Mouse (Mus musculus) splenic B cell, adult 2 months (primary cell): Measurements from ENCODE around the gene Asic1.

Experiments
- DNase-seq: peaks from one replicate; pipeline ENCODE4 v3.0.0-alpha.2; 2011; ENCODE audit warnings: low read depth, low spot score
- H3K27me3 ChIP-seq: 2 replicates; pipeline ENCODE4 v1.6.1; 2012; ENCODE audit warnings: mild to moderate bottlenecking, low read length, moderate library complexity, mixed read lengths; ENCODE audit not compliant: control insufficient read depth, poor library complexity, insufficient read depth, severe bottlenecking
- H3K36me3 ChIP-seq: 2 replicates; pipeline ENCODE4 v1.6.1; 2012; ENCODE audit warnings: mild to moderate bottlenecking, low read length, moderate library complexity, mixed read lengths; ENCODE audit not compliant: control insufficient read depth, poor library complexity, insufficient read depth, severe bottlenecking

Gene Asic1

DNA sequence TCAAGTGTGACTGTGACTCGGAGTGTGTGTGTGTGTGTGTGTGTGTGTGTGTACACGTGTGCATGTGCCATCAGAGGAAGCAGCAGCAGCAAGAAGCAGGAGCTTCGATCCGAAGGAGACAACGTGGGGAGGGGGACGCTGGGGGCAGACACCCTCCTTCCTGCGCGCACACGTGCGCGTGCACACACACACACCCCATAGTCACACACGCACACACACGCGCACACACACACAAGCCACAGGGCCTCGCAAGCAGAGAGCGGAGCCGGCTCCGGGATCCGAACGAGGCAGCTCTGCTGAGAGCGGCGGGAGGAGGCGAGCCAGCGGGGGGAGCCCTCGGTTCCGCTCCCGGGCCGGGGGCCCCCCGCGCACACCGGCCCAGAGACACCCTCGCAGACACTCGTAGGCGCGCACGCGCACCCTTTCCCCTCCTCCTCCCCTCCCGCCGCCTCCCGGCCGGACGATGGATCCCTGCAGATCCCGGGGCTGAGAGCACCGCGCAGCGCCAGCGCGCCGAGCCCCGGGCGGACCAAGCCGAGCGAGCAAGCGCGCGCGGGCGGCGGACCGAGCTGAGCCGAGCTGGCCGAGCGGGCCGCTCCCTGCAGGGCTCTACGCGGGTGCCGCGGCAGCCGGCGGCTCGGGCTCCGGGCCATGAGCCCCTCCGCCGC, at the start of gene Asic1:
Gene Asic1, plus strand, starts transcription at position 215 of the 668 bp plus-strand sequence.
- peak; percentile 29 for DNase-seq
- Histone ChIP-seq H3K27me3 (no peaks in the 10 kb centered on the region; the same call in 1 of the 2 replicates), H3K36me3 (no peaks in the 10 kb centered on the region)

DNA sequence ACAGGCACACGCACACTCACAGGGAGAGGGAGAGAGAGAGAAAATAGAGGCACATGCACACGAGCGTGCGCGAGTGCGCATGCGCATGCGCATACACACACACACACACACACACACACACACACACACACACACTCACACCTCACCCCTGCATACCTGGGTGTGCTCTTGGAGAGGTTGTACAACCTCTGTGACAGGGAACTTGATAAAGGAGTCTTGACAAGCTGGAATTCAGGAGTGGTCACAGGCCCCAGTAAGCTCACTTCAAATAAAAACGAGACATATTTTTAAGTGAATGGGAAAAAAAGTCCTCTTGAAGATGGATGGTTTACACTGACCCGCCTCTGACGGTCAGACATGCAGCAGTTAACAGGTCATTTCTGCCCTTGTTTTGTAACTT, 48.1 kb upstream of the Asic1 start:
- H3K27me3 ChIP-seq, result no peaks in the 10 kb centered on the region
- H3K36me3 ChIP-seq, result 0 out of 2 replicates have a peak, but pooled peaks cover 2% of the 10 kb centered on the region
- DNase-seq, result no peak

DNA sequence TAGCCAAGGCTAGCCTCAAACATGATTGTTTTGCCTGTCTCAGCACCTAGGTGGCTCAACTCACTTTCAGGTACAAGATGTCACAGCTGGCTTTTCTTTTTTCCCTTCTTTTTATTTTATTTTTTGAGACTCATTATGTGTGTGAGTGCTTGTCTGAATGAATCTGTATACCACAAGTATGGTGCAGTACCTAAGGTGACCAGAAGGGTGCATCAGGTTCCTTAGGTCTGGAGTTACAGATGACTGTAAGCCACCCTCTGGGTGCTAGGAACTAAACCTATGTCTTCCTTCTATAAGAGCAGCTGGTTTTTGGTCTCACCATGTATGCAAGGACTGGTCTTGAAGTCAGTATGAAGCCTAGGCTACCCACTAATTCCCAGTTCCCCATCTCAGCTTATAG, 38.5 kb upstream of the Asic1 start:
- Histone ChIP-seq H3K36me3 (no peaks in the 10 kb centered on the region; the same call in 1 of the 2 replicates), H3K27me3 (no peaks in the 10 kb centered on the region)
- peak; percentile 42 for DNase-seq

DNA sequence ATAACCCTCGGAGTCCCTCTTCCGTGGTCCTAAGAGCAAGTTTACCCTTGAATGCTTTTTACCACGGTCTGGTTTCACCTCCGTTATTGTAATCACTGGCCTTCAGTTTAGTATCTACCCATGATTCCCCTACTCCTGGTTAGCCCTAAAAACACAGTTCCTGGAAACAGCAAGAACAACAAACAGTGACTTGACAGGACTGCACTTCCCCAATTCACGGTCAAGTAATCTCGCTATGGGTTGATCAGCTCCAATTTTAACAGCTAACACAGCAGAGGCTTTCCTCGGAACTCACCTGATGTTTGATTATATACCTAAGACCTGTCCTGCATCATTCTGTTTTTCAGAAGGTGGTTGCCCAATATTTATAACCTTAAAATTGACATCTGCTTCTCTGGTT, 35.5 kb upstream of the Asic1 start:
- Histone ChIP-seq H3K36me3 (no peaks in the 10 kb centered on the region; the same call in 1 of the 2 replicates), H3K27me3 (no peaks in the 10 kb centered on the region)
- DNase-seq, result no peak

DNA sequence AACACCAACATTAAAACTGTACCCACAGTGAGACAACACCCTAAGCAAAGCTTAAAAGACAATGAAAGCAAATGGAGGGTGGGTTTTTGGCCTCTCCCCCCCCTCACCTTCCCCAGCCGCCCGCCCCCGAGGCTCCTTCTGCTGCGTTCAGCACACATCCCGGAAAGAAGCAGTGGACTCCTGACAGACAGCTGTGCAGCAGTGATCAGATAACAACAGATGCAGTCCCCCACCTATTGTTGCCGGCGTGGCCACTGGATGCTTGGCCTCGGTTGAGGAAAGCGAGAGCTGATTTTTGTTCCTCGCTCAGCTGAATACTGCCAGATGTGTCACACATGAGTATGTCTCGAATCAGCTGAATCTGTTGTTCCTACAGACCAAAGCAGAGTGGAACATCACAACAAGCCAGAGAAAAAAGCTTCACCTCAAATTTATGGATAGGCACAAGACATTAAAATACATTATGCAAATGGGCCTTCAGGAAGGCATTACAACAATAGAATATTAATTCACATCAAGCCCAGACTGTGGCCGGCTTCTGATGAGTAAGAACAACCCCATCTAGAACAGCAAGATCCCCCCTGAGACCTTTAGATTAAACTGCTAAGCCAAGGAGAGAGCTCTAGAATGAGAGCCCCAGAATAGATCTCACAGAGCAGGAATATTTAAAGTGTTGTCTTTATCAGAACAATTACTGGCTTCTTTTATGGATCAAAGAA, 32.6 kb upstream of the Asic1 start:
- DNase-seq, result no peak
- no peaks in the 10 kb centered on the region; the same call in 1 of the 2 replicates for H3K36me3 ChIP-seq
- no peaks in the 10 kb centered on the region for H3K27me3 ChIP-seq

DNA sequence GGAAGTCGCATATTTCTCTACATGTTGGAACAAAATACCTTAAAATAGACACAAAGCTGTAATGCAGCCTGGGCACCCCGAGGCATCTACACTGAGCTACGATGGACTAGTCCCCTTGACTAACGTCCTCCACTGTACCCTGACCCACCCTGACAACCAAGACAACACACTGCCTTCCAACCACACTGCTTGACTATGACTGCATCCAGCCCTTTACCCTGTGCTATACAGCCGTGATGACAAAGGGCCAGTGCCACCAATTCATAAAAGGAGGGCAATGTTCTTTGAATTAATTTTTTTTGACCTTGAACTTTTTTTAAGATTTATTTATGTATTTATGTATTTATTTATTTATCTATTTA, 32.1 kb upstream of the Asic1 start:
- DNase-seq, result no peak
- H3K36me3 ChIP-seq, result no peaks in the 10 kb centered on the region; the same call in 1 of the 2 replicates
- H3K27me3 ChIP-seq, result no peaks in the 10 kb centered on the region

DNA sequence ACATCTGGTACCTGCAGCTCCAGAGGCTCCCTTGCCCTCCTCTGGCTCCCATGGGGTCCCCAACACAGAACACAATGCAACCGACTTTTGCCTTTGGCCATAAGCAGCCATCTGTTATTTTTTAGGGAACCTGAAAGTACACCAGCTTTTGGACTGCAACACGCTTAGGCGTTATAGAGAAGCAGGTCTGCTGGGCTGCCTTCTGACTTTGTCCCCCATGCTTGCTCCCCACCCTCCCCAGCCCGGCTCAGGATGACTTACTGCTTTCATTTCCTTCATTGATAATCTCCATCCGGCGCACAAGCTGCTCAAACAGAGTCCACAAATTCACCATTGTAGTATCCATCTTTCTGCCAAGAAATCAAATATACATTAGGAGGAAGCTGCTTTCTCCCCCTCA, 27.5 kb upstream of the Asic1 start:
- no peak for DNase-seq
- Histone ChIP-seq H3K27me3 (no peaks in the 10 kb centered on the region), H3K36me3 (no peaks in the 10 kb centered on the region)

DNA sequence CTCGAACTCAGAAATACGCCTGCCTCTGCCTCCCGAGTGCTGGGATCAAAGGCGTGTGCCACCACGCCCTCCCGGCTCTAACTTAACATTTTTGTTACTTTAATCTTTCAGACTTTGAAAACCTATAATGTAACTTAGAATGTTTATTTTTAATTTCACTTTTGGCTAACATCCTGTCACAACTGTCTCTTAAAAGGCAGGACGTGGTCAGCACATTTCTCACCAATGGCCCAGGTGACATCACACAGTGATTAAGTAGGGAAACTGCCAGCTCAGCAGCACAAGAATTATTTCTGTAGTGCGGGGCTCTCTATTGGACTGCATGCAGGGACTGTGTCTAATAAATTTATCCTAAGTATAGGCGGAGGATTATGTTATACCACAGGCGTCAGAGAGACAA, 26.3 kb upstream of the Asic1 start:
- Histone ChIP-seq H3K36me3 (no peaks in the 10 kb centered on the region), H3K27me3 (no peaks in the 10 kb centered on the region)
- no peak for DNase-seq

DNA sequence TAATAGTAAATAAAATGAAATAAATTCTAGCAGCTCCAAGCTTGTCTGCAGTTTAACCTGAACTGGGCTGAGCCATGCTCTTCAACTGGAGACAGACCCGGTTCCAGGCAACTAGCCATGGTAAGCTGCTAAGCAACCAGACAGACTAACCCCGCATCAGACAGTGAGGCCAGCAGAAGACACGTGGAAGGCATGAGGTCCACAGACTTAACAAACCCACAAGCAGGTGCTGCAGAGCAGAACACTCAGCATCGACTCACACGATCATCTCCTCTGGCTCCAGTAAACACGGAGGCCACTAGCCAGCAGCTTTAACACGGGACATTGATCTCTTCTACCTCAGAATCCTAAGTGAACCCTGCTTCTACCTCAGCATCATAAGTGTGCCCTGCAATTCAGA, 25.4 kb upstream of the Asic1 start:
- Histone ChIP-seq H3K27me3 (no peaks in the 10 kb centered on the region), H3K36me3 (no peaks in the 10 kb centered on the region)
- DNase-seq, result peak; percentile 32

DNA sequence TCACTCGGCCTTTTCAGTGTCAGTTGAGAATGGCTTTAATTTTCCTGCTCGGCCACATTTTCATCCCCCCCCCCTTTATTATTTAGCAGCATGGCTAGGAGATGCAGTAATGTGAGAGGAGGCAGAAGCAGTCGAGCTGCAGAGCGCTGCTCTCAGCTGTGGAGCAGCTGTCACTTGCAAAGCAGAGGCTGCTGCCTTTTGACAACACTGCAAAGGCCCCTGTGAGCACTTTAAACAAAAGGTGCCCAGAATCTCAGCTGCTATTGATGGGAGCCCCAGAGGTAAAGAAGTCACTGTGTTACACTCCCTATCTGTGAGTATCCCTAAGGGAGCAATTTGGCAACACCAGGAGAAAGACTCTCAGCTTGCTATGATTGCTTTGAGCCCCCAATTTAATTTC, 21.8 kb upstream of the Asic1 start:
- no peak for DNase-seq
- Histone ChIP-seq H3K27me3 (no peaks in the 10 kb centered on the region), H3K36me3 (no peaks in the 10 kb centered on the region)

DNA sequence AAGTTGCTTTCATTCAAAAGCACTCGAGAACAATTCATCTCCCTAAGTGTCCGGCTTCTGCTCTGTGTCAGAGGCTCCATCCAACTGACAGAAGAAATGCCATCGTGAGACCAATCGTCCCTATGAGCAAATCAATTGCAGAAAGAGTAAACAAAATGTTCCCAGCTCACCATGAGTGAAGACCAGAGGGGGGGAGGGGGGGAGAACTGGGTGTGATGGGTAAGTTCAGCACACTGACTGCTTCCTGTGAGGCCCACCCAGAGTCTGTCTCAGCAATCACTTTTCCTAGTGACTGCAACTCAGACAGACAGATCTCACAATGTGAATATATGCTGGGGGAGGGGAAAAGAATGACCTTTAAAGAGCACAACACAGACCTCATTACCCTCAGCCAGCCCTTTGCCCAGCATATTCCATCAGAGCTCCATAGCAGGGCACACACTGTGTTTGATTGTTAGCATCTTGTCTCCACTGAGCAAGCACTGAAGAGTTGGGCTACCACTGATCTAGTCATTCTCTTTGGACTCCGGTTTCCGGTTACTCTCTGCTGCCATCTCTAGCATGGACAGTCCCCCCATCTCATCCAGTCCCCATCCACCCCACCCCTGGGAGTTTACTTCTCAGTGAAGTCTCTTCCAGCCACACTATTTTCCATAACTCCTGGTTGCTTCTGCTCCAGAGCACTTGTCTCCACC, 21.0 kb upstream of the Asic1 start:
- no peaks in the 10 kb centered on the region for H3K27me3 ChIP-seq
- no peak for DNase-seq
- H3K36me3 ChIP-seq, result no peaks in the 10 kb centered on the region

DNA sequence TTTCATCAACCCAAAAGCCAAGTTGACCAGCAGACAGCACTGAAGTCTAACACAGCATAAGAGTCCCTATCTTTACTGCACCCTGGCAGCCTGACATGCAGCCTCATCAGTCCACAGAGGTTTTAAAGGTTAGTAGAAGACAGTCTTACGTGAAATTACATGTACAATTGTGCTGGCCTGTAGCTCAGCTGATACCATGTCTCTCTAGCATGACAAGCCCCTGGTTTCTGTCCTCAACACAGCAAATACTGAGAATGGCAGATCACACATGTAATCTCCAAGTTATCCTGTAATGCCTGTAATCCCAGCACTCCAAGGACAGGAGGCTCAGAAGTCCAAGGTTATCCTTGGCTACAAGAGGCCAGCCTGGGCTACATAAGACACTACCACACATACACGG, 19.9 kb upstream of the Asic1 start:
- no peaks in the 10 kb centered on the region for H3K36me3 ChIP-seq
- no peaks in the 10 kb centered on the region for H3K27me3 ChIP-seq
- DNase-seq, result no peak

DNA sequence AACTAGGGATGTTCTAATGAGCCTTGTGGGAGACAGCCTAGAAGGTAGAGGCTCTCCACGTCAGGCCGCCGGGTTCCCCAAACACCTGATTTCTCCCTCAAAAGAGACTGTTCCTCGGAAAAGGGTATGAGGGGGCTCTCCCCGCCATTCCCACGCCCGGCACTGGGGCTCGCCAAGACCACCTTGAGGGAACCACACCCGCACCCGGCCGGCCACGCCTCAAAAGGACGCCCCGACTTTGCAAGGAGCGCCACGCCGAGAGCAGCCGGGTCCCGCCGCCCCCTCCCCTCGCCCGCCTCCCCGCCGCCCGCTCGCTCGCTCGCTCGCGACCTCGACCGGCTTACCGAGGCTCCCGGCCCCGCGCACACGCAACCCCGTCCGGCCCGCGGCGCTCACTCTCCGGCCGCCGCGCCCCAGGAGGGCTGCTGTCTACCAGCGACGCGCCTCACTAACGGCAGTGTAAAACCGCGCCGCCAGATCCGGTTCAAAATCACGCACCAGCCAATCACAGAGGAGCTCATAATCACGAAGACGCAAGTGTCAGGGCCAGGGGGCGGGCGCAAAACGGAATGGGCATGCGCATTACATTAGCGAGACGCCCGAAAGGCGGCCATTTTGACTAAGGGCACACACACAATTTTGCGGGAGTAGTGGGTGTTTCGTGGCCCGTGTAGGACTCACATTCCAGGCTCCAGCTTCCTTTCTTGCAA, 18.9 kb upstream of the Asic1 start, which contains the start of gene Racgap1:
Gene Racgap1, minus strand, starts transcription at position 494 of the 710 bp plus-strand sequence.
- peak; percentile 98 for DNase-seq
- Histone ChIP-seq H3K27me3 (no peaks in the 10 kb centered on the region), H3K36me3 (no peaks in the 10 kb centered on the region)

DNA sequence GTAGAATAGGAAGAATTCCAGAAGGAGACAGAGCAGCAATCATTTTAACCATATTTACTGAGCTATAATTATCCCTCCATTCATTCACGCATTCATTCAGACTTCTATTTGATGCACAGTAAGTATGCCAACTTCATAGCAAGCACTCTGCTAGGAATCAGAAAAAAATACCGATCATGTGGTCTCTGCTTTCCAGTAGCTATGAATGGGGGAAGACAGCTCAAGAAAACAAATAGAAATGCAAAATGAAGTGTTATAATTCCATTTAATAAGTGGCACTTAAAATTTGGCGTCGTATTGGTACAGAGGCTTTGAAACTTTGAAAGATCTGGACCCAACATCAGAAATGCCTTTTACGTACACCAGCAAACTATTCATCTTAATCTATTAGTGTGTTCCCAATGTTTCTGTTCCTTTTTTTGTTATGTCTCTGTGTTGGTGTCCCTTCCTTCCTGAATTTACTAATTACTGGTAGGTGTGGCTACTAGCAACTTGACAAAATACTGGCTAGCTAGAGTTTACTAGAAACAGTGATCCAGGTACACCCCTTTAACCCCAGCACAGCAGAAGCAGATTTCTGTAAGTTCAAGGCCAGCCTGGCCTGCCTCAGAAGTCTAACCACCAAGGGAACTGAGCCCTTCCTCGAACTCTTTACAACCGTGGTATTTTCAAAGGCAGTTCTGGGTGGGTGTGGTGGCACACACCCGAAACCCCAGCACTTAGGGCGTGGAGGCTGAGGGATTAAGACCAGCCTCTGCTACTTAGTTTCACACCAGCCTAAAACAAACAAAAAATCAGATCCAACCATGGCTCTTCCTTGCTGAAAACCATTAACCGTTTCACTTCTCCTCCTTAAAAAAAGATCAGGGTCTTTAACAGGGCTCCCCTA, 17.9 kb upstream of the Asic1 start:
- no peak for DNase-seq
- no peaks in the 10 kb centered on the region for H3K27me3 ChIP-seq
- H3K36me3 ChIP-seq, result no peaks in the 10 kb centered on the region
